Mouse (Mus musculus): ENCODE results near the gene Vmn2r102. TPM values are rescaled to one million over a fixed set of nuclear protein-coding genes. Genes with fewer than 3 reads are reported as not detected.

Gene Vmn2r102
- polyA plus RNA-seq (2014; fragmentation: Illumina TruSeq; extraction: RNeasy Lipid Tissue Mini Kit (QIAGEN cat#74804); ENCODE audit: insufficient read depth, low read depth, low replicate concordance): not detected

GRCm38 (mm10) chr17:19660028-19660427 is at the start of gene Vmn2r102:
Gene Vmn2r102, plus strand, starts transcription at chr17:19660328.

Other genes starting within 250 kb of the Vmn2r102 start
- gene Vmn2r100, start 155.6 kb upstream of the Vmn2r102 start, polyA plus RNA-seq (2014; fragmentation: Illumina TruSeq; extraction: RNeasy Lipid Tissue Mini Kit (QIAGEN cat#74804); ENCODE audit: insufficient read depth, low read depth, low replicate concordance): not detected
- not detected for gene Vmn2r101, start 83.1 kb upstream of the Vmn2r102 start, polyA plus RNA-seq (2014; fragmentation: Illumina TruSeq; extraction: RNeasy Lipid Tissue Mini Kit (QIAGEN cat#74804); ENCODE audit: insufficient read depth, low read depth, low replicate concordance)
- not detected for gene Vmn2r103, start 113.0 kb downstream of the Vmn2r102 start, polyA plus RNA-seq (2014; fragmentation: Illumina TruSeq; extraction: RNeasy Lipid Tissue Mini Kit (QIAGEN cat#74804); ENCODE audit: insufficient read depth, low read depth, low replicate concordance)

All from lung, adult 10 weeks (tissue).